Mouse (Mus musculus) G1E (cell line): ENCODE results near the gene Mtf1. TPM values are rescaled to one million over a fixed set of nuclear protein-coding genes. Genes with fewer than 3 reads are reported as not detected.

Experiments
- ATAC-seq: 2 replicates; pipeline ENCODE4 v1.8.0; 2016; ENCODE audit warnings: mild to moderate bottlenecking; ENCODE audit not compliant: insufficient number of reproducible peaks, poor library complexity, low FRiP score, severe bottlenecking; ENCODE audit errors: extremely low read depth
- DNase-seq: peaks from one replicate; pipeline ENCODE4 v3.0.0; 2012; ENCODE audit warnings: low spot score
- H3K27me3 ChIP-seq: 2 replicates; pipeline ENCODE4 v1.6.1; 2012; ENCODE audit warnings: mild to moderate bottlenecking, low read length, inconsistent platforms; ENCODE audit not compliant: insufficient read depth
- H3K36me3 ChIP-seq: replicated peaks from 2 replicates; pipeline ENCODE3; 2012; ENCODE audit warnings: mild to moderate bottlenecking, inconsistent platforms
- H3K4me1 ChIP-seq: 2 replicates; pipeline ENCODE4 v1.6.1; 2012; ENCODE audit warnings: low read depth, low read length, inconsistent platforms, mixed read lengths; ENCODE audit not compliant: insufficient read depth
- H3K4me3 ChIP-seq: 2 replicates; pipeline ENCODE4 v1.5.1; 2012; ENCODE audit warnings: low read depth, mild to moderate bottlenecking, inconsistent platforms, low read length, moderate library complexity, mixed read lengths
- H3K9me3 ChIP-seq: replicated peaks from 2 replicates; pipeline ENCODE4 v1.6.1; 2012; ENCODE audit warnings: inconsistent platforms
- CTCF ChIP-seq: IDR thresholded peaks from 2 replicates; pipeline ENCODE4 v1.5.1; 2012; ENCODE audit warnings: low read depth, low read length, inconsistent platforms, mixed read lengths
- GATA1 ChIP-seq: IDR thresholded peaks from 2 replicates; pipeline ENCODE4 v1.6.1; 2012; ENCODE audit warnings: borderline replicate concordance, low read length, inconsistent platforms, mixed read lengths
- GATA2 ChIP-seq: IDR thresholded peaks from 2 replicates; pipeline ENCODE4 v1.6.1; 2012; ENCODE audit warnings: low read depth, low read length, inconsistent platforms, borderline replicate concordance
- POLR2AphosphoS5 ChIP-seq: IDR thresholded peaks from 2 replicates; pipeline ENCODE4 v1.6.1; 2012; ENCODE audit warnings: low read depth, low read length, inconsistent platforms; ENCODE audit not compliant: insufficient replicate concordance
- TAL1 ChIP-seq: conservative IDR thresholded peaks from 2 replicates; pipeline ENCODE4 v1.6.1; 2012; ENCODE audit warnings: low read depth, low read length, inconsistent platforms, mixed read lengths
- polyA plus RNA-seq: library from polyadenylated mRNA; stranded (reverse); fragments of >175 nt; gene quantifications from 2 replicates; pipeline ENCODE4 v1.2.3, GENCODE M21; 2012
- total RNA-seq, 2 experiments: library from RNA; stranded (forward) in 1 of 2; stranded (reverse) in 1 of 2; fragments of 200-1000 nt in 1 of 2; fragments of >200 nt in 1 of 2; fragmentation: Nextera tagmentation in 1 of 2; gene quantifications; 2 replicates each; pipeline ENCODE4 v1.2.3; 2014 to 2017

The Mtf1 gene
- total and polyA plus RNA-seq, 3 experiments: 7.6 to 31.5 (median 22.5) TPM

- Histone ChIP-seq H3K4me1 (no peaks in the 10 kb centered on the region), H3K9me3 (no peaks in the 10 kb centered on the region), H3K27me3 (peaks cover 9% of the 10 kb centered on the region; the same call in 1 of the 2 replicates), H3K36me3 (no peaks in the 10 kb centered on the region), H3K4me3 (no peak overlapping the region)
- TF ChIP-seq CTCF (no peak), POLR2AphosphoS5 (no peak), GATA1 (no peak), GATA2 (no peak), TAL1 (no peak)
- ATAC-seq (no peak), DNase-seq (no peak)
Measured at GRCm38 (mm10) chr4:124882151-124882729, 80.3 kb downstream of the Mtf1 start.

- H3K4me1 ChIP-seq: no peaks in the 10 kb centered on the region
- no peak for ATAC-seq
- H3K27me3 ChIP-seq: peaks cover 15% of the 10 kb centered on the region
- H3K36me3 ChIP-seq: no peaks in the 10 kb centered on the region
- no peak for DNase-seq
- no peak for TF ChIP-seq GATA2
- TF ChIP-seq CTCF: no peak
- no peak for TF ChIP-seq TAL1
- TF ChIP-seq GATA1: no peak
- no peak for TF ChIP-seq POLR2AphosphoS5
- H3K4me3 ChIP-seq: no peak overlapping the region
- H3K9me3 ChIP-seq: no peaks in the 10 kb centered on the region
Measured at GRCm38 (mm10) chr4:124888702-124889101, 86.8 kb downstream of the Mtf1 start.

GRCm38 (mm10) chr4:124889935-124890334, 88.0 kb downstream of the Mtf1 start:
- no peak for DNase-seq
- H3K27me3 ChIP-seq: peaks cover 16% of the 10 kb centered on the region
- ATAC-seq: no peak
- TF ChIP-seq GATA2 (no peak), TAL1 (no peak), GATA1 (no peak), CTCF (no peak), POLR2AphosphoS5 (no peak)
- no peaks in the 10 kb centered on the region for H3K9me3 ChIP-seq
- H3K36me3 ChIP-seq: no peaks in the 10 kb centered on the region
- H3K4me3 ChIP-seq: no peak overlapping the region
- H3K4me1 ChIP-seq: no peaks in the 10 kb centered on the region

GRCm38 (mm10) chr4:124890831-124891230, 88.9 kb downstream of the Mtf1 start:
- Histone ChIP-seq H3K9me3 (no peaks in the 10 kb centered on the region), H3K27me3 (peaks cover 14% of the 10 kb centered on the region), H3K4me3 (no peak overlapping the region), H3K4me1 (no peaks in the 10 kb centered on the region), H3K36me3 (no peaks in the 10 kb centered on the region)
- TF ChIP-seq GATA1 (no peak), CTCF (no peak), GATA2 (no peak), POLR2AphosphoS5 (no peak), TAL1 (no peak)
- ATAC-seq: no peak
- no peak for DNase-seq

GRCm38 (mm10) chr4:124893769-124894168, 91.9 kb downstream of the Mtf1 start:
- Histone ChIP-seq H3K27me3 (peaks cover 15% of the 10 kb centered on the region), H3K9me3 (no peaks in the 10 kb centered on the region), H3K36me3 (no peaks in the 10 kb centered on the region), H3K4me3 (no peak overlapping the region), H3K4me1 (no peaks in the 10 kb centered on the region)
- ATAC-seq: no peak
- TF ChIP-seq POLR2AphosphoS5: no peak
- TF ChIP-seq GATA1: no peak
- no peak for TF ChIP-seq GATA2
- no peak for TF ChIP-seq CTCF
- no peak for TF ChIP-seq TAL1
- no peak for DNase-seq

- ATAC-seq: no peak
- peaks cover 18% of the 10 kb centered on the region for H3K27me3 ChIP-seq
- TF ChIP-seq POLR2AphosphoS5 (no peak), GATA2 (no peak), TAL1 (no peak), CTCF (no peak), GATA1 (no peak)
- H3K4me3 ChIP-seq: no peak overlapping the region
- peaks cover 2% of the 10 kb centered on the region for H3K4me1 ChIP-seq
- DNase-seq: no peak
- no peaks in the 10 kb centered on the region for H3K36me3 ChIP-seq
- H3K9me3 ChIP-seq: no peaks in the 10 kb centered on the region
Measured at GRCm38 (mm10) chr4:124894508-124895428, 92.9 kb downstream of the Mtf1 start.
